Mouse (Mus musculus) adrenal gland, postnatal 14 days (tissue): ENCODE data around the gene Olfr221. TPM values are rescaled to one million over a fixed set of nuclear protein-coding genes. Genes with fewer than 3 reads are reported as not detected.
A peak's percentile ranks its signal among the peaks of the same experiment; 100 is the strongest.

Source experiments
- DNase-seq: peaks from one replicate; pipeline ENCODE4 v3.0.0; 2021; ENCODE audit warnings: mixed read lengths
- total RNA-seq: library from RNA; stranded (reverse); gene quantifications from 2 replicates; pipeline ENCODE4 v1.2.3, GENCODE M21; 2021

Olfr221 gene
- total RNA-seq, 1 experiment from 2014 or later: not detected

DNA sequence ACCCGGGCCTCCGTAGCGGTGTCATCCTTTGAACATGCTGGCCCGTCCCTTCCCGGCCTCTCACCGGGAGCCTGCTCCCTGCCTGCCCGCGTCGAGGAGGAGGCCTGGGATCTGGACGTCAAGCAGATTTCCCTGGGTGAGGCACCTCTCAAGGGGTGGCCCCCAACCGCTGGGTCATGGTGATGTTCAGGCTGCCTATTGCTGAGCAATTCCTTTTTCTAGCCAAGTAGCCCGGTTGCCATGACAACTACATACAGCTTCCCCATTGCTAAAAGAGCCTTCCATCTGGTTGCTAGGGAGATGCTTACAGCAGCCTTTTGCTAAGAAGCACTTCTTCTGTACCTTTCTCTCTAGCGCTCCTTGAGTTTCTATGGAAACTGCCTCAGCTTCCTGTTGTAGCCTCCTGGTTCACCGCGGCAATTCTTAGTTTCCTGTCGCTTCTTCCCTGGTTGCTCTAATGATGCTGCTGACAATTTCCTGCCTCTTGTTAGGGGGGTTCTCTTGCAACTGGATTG, 38.2 kb downstream of the Olfr221 start:
- no peak for DNase-seq

DNA sequence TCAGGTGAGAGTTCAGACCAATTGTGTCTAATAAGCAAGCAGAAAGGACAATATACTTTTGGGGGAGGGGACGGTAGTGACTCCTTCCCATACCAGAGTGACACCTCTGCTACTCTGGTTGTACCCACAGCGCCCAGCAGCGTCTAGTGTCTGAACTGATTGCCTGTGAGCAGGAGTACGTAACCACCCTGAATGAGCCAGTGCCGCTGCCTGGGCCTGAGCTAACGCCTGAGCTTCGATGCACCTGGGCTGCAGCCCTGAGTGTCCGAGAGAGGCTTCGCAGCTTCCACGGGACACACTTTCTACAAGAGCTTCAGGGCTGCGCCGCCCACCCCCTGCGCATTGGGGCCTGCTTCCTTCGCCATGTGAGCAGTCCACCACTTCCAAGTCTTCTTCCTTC, 44.8 kb downstream of the Olfr221 start:
- DNase-seq: no peak

GRCm38 (mm10) chr14:51996866-51997265, 45.4 kb downstream of the Olfr221 start:
- DNase-seq: no peak

DNA sequence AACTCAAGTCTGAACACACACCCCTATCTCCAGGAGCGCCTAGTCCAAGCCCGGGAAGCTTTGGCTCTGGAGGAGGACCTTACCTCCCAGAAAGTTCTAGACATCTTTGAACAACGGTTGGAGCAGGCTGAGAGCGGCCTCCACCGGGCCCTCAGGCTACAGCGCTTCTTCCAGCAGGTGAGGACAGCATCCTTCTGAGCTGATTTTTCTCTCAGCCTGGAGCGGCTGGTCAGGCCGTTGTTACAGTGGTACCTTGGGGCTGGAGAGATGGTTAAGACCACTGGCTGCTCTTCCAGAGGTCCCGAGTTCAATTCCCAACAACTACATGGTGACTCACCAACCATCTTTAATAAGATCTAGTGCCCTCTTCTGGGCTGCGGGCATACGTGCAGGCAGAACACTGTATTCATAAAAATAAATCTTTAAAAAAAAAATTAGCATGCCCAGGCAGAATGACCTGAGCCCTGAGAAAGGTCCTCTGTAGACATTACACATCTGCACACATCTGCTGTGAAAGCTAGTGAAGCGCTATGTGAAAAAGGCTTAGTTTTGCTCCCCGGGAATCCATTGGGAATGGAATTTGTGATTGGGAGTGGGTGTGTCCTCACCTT, 45.9 kb downstream of the Olfr221 start:
- no peak for DNase-seq

GRCm38 (mm10) chr14:51995219-51995871, 46.9 kb downstream of the Olfr221 start:
- DNase-seq: no peak

DNA sequence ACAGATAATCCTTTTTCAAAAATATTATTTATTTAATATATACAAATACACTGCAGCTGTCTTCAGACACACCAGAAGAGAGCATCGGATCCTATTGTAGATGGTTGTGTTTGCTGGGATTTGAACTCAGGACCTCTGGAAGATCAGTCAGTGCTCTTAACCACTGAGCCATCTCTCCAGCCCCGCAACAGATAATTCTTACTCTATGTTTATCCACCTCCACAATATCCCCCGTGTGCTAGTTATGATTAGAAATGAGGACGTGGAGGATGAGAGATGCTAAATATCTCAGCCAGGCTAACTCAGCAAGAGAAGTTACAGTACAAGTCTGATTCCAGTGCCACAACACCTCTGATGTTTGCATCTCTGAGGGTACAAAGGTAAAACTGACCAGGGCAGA, 47.8 kb downstream of the Olfr221 start:
- no peak for DNase-seq

DNA sequence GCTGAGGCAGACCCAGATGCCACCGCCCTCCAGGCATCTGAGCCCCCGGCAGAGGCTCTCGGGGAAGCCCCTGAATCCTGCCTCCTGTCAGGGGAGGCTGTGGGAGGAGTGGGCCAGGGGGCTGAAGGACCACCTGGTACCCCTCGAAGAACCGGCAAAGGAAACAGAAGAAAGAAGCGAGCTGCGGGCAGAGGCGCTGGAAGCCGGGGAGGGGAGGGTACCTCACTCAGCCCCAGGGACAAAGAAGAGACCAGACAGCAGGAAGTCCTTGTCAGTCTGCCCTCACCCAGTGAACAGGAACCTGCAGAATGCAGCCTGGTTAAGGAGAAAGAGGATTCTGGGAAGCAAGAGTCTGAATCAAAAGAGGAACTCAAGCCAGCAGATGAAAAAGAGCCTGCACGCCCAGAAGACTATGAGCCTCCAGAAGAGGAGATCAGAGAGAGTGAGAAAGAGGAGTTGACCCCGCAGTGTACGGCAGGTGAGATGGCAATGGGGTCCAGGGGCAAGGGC, 52.7 kb downstream of the Olfr221 start:
- no peak for DNase-seq

GRCm38 (mm10) chr14:51988731-51989130, 53.5 kb downstream of the Olfr221 start:
- DNase-seq: no peak

DNA sequence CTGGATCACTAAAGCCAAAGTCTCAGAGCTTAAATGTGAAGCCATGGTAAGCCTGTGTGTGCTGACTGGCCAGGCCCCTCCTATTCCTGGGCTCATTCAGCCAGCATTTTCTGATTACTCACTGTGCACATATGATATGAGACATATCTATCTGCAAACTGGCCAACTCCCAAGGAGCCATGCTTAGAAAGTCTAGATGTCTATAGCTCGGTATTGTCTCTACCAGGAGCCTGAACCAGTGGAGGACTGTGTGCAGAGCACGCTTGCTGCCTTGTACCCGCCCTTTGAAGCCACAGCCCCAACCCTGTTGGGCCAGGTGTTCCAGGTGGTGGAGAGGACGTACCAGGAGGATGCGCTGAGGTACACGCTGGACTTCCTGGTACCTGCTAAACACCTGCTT, 55.1 kb downstream of the Olfr221 start:
- no peak for DNase-seq

DNA sequence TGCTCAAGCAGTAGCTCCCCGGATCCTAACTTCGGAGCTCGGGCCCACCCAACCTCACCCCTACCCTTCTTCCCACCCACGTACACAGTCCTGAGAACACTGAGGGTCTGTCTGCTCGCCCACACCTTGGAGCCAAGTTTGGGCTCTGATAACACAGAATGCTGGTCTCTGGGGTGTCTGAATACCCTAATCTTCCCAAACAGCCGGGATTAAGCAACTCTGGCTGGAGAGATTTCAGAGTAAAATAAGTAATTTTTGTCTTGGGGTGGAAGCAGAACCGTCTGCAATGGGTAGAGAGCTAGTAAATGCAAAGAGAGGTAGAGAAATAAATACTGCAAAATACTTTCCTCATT, 56.1 kb downstream of the Olfr221 start:
- no peak for DNase-seq

- DNase-seq: peak; percentile 88
Observed at GRCm38 (mm10) chr14:51985301-51986152, 56.7 kb downstream of the Olfr221 start.

DNA sequence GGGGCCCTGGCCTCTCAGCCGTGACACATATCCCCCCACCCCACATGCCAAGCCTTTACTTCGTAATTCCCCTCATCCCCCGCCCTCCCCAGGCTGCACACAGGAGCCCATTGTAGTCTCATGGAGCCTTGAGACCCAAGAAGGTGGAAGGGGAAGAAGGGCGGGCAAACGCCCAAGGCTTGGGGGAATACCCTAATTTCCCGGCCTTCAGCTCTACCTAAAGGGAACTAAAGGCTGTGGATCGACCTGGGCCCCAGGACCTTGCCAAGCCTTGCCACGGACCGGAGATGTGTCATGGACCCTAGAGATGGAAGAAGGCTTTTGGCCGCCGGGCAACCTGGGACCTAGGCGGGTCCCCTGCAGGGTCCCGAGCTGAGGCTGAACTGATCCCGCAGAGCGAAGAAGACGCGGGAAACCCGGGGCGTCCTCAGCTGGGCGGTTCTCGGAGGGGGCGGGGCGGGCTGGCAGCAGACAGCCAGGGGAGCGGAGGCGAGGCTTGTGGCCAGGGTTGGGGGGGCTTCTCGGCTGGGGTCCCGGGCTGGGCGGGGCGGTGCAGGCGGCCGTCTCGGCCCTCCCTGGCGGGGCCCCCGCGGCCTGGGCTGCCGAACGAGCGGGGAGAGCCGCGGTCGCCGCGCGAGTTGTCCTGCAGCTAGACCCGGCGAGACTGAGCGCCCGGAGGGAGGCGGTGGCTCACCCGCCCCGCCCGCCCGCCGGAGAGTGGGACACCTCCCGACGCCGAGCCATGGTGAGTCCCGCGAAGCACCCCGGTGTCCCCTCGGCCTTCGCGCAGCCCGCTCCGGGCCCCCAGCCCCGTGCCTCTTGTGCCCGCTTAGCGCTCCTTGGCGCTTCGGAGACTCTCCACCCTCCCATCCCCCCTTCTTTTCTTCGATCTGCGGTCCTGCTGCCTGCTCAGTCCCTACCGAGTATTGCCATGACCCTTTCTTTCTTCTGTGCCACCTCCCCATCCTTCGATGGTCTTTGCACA, 57.7 kb downstream of the Olfr221 start, which contains the start of gene Arhgef40:
Gene Arhgef40, plus strand, starts transcription at position 473 of the 985 bp plus-strand sequence.
- DNase-seq: peak; percentile 89

Other genes with a start within 250 kb of the Olfr221 start
- gene AY358078, start 242.4 kb downstream of the Olfr221 start, total RNA-seq: not detected in 2 replicates
- 0.67 TPM in 1 of 2 replicates, not detected in the other for gene Ear6, start 188.8 kb downstream of the Olfr221 start, total RNA-seq
- gene Mettl17, start 157.6 kb downstream of the Olfr221 start, total RNA-seq: 37.1 and 39.0 TPM in 2 replicates
- gene Slc39a2, start 149.6 kb downstream of the Olfr221 start, total RNA-seq: 0.63 and 0.64 TPM in 2 replicates
- 314 and 338 TPM in 2 replicates for gene Ndrg2, start 128.3 kb downstream of the Olfr221 start, total RNA-seq
- not detected in 2 replicates for gene Tppp2, start 124.0 kb downstream of the Olfr221 start, total RNA-seq
- gene Rnase13, start 119.7 kb downstream of the Olfr221 start, total RNA-seq: not detected in 2 replicates
- gene Arhgef40, start 57.7 kb downstream of the Olfr221 start, total RNA-seq: 49.5 and 61.3 TPM in 2 replicates
- 3.7 and 4.4 TPM in 2 replicates for gene Tmem253, start 26.8 kb downstream of the Olfr221 start, total RNA-seq
- gene Zfp219, start 21.7 kb downstream of the Olfr221 start, total RNA-seq: 56.5 and 63.7 TPM in 2 replicates
- gene Hnrnpc, start 61.6 kb upstream of the Olfr221 start, total RNA-seq: 221 and 230 TPM in 2 replicates
- gene Rpgrip1, start 68.2 kb upstream of the Olfr221 start, total RNA-seq: 0.44 and 1.4 TPM in 2 replicates
- gene Supt16, start 155.0 kb upstream of the Olfr221 start, total RNA-seq: 56.4 and 62.2 TPM in 2 replicates
- 88.4 and 93.0 TPM in 2 replicates for gene Chd8, start 215.3 kb upstream of the Olfr221 start, total RNA-seq
- gene Tox4, start 236.7 kb upstream of the Olfr221 start, total RNA-seq: 42.7 and 46.9 TPM in 2 replicates
- gene Rab2b, start 237.1 kb upstream of the Olfr221 start, total RNA-seq: 30.2 and 32.2 TPM in 2 replicates